Mouse (Mus musculus): ENCODE data around the gene Pnp. TPM values are rescaled to one million over a fixed set of nuclear protein-coding genes. Genes with fewer than 3 reads are reported as not detected.
A peak's percentile ranks its signal among the peaks of the same experiment; 100 is the strongest.
"Not testable (repeated sequence)": the region's sequence is repeated elsewhere in the genome, so short reads cannot be mapped to it uniquely, and the experiment has no call there.

The Pnp gene
- 100 to 1,000 TPM in 20 of 26 experiments, 10 to 100 TPM in 6; 59.3 to 486 (median 206) TPM for total RNA-seq (2018; cell fraction: chromatin; rRNA removed)
- total RNA-seq (2018; cell fraction: cytosol; rRNA removed), result 1,000 to 10,000 TPM in 1 of 26 experiments, 100 to 1,000 TPM in 25; 145 to 1,031 (median 495) TPM
- 100 to 1,000 TPM; 115 to 714 (median 460) TPM for total RNA-seq (2018; cell fraction: nucleus; rRNA removed)
- polyA plus RNA-seq (2018), result 39.2 to 329 TPM (median 249 TPM) in 3 replicates

DNA sequence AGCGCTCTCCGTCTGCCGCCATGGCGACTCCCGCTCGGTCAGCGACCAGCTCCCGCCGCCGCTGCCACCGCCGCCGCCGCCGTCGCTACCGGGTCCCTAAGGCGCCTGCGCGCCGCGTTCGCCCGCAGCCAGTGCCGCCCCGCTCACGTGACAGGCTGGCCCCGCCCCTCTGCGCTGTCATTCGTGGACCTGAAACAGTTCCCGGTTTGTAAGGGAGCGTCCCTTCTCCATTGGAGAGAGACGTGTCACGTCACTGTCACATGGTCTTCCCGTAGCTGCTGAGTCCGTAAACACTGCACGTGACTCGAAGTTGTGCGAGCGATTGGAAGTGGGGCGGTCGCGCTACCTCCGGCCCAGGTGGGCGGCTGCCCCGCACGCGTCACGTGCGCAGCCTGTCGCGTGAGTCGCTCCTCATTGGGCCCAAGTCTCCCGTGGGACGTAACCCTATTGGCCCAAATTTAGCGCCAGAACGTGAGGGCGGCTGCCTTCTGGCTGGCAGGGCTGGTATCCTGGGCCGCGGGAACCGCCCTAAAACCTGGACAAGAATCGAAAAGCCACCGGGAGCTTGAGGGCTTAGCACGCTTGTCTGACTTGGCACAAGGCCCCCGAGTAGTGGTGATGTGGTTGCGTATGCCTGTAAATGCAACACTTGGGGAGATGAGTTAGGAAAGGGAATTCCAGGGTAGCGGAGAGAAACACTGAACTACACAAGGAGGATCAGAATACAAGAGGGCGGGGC is at the start of gene Pnp, which contains the start of gene Pip4p1:
TSS of gene Pnp (plus strand) at position 329 of the 739 bp plus-strand sequence.
TSS of gene Pip4p1 (minus strand) at position 103 of the 739 bp plus-strand sequence.
- peak within 1 kb of the TSS; percentile 88 for H3K4me3 ChIP-seq (ENCODE audit: inconsistent target)
- peaks cover 58% of the 10 kb centered on the region for H3K79me2 ChIP-seq (ENCODE audit: inconsistent target)
- under 1% methylated on average over 67 of the region's 68 CpGs for WGBS (ENCODE audit: missing documents)
- H3K36me3 ChIP-seq (ENCODE audit: inconsistent target), result peaks cover 33% of the 10 kb centered on the region
- H3K27ac ChIP-seq, result peak within 1 kb of the TSS; percentile 90

DNA sequence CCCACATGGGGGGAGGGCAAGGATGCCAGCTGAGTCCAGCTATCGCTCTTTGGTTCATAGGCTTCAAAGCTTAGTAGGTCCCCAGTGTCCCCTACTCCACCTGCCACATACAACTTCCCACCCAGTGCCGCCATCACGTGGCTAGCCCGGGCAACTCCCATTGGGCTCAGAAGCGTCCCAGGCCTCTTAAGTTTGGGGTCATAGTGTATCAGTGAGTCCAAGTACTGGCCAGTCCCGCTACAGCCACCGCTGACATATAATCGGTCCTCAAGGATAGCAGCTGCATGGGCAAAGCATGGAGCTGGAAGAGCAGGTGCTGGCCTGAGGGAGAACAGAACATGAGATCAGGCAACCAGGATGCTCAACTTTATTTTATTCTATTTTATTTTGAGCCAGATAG is 39.3 kb upstream of the Pnp start:
- no peak overlapping the region for H3K4me3 ChIP-seq (ENCODE audit: inconsistent target)
- WGBS (ENCODE audit: missing documents), result 97% methylated on average over 8 of the region's 8 CpGs
- no peaks in the 10 kb centered on the region for H3K36me3 ChIP-seq (ENCODE audit: inconsistent target)
- H3K79me2 ChIP-seq (ENCODE audit: inconsistent target), result no peaks in the 10 kb centered on the region
- H3K27ac ChIP-seq, result no peak overlapping the region

DNA sequence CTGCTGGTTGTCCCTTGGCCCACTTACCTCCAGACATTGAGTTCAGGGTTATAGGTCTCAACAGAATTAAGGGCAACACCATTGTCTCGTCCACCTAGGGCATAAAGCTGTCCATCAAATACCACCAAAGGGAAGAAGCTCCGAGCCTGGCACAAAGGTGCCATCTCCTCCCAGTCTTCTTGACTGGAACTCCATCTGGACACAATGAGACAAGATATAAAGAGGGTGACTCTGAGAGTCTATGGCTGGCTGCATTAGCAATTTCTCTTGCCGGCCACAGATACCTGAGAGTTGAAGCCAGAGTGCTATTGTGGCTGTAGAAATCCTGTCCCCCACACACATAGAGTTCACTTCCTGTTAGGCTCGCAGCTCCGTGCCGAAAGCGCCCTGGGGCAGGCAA is 38.8 kb upstream of the Pnp start:
- Histone ChIP-seq H3K27ac (no peak overlapping the region), H3K36me3 (ENCODE audit: inconsistent target) (no peaks in the 10 kb centered on the region), H3K4me3 (ENCODE audit: inconsistent target) (no peak overlapping the region), H3K79me2 (ENCODE audit: inconsistent target) (no peaks in the 10 kb centered on the region)
- WGBS (ENCODE audit: missing documents), result 55% methylated on average over 5 of the region's 7 CpGs

DNA sequence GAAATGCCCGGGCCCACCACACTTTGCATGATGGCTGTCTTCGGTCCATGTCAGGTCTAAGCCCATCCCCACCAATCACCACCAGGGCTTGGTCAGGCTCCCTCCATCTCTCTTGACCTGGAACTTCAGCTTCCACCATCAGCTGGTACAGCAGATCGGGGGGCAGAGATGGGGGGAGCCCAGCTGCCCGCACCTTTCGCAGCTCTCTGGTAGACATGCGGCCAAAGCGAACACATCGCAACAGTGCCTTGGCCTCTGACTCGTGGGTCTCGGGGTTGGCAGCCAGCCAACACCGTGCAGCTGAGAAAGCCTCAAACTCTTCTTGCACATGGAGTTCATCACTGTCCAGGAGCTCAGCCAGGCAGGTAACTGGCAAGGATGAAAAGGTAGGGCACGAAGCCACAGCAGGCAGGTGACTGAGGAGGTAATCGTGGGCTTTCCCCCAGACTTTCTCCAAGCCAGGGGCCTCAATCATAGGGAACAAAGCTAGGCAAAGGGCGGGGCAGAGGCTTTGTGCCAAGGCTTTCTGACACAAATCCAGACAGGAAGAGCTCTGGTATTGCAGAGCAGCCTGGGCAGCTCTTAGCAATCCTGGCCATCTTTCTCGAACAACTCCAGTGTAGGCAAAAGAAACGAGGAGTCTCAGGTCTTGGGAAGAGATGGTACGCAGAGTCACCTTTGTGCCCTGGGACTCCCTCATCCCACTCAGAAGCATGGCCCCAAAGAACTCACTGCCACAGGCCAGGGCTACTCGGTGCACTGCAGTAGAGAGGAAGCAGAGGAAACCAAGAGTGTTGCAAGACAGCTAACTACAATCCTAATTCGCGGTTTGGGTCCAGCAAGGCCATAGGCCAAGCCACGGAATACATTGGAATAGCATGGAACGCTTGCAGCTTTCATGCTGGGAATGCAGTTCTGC is 38.1 kb upstream of the Pnp start:
- no peak overlapping the region for H3K27ac ChIP-seq

DNA sequence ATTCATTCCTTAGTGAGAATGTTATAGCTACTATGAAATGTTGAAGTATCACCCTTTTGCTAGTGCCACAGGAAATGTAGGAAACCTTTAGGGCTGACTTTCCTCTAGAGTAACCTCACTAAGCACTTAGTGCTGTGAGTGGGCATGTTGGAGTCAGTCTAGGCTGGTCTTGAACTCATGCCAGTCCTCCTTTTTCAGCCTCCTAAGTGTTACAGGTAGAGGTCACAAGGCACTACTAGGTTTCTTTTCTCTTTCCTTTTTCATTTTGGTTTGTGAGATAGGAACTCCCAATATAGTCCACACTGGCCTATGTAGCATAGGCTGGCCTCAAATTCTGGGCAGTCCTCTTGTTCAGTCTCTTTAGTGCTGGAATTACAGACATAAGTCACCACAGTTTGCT is 35.5 kb upstream of the Pnp start:
- no peaks in the 10 kb centered on the region for H3K36me3 ChIP-seq (ENCODE audit: inconsistent target)
- H3K4me3 ChIP-seq (ENCODE audit: inconsistent target), result no peak overlapping the region
- no peaks in the 10 kb centered on the region for H3K79me2 ChIP-seq (ENCODE audit: inconsistent target)
- H3K27ac ChIP-seq, result no peak overlapping the region

More for the DNA sequence above, 38.1 kb upstream of the Pnp start:
- no peaks in the 10 kb centered on the region for H3K36me3 ChIP-seq (ENCODE audit: inconsistent target)
- WGBS (ENCODE audit: missing documents), result 40% methylated on average over 21 of the region's 22 CpGs
- H3K79me2 ChIP-seq (ENCODE audit: inconsistent target), result no peaks in the 10 kb centered on the region
- H3K4me3 ChIP-seq (ENCODE audit: inconsistent target), result no peak overlapping the region

DNA sequence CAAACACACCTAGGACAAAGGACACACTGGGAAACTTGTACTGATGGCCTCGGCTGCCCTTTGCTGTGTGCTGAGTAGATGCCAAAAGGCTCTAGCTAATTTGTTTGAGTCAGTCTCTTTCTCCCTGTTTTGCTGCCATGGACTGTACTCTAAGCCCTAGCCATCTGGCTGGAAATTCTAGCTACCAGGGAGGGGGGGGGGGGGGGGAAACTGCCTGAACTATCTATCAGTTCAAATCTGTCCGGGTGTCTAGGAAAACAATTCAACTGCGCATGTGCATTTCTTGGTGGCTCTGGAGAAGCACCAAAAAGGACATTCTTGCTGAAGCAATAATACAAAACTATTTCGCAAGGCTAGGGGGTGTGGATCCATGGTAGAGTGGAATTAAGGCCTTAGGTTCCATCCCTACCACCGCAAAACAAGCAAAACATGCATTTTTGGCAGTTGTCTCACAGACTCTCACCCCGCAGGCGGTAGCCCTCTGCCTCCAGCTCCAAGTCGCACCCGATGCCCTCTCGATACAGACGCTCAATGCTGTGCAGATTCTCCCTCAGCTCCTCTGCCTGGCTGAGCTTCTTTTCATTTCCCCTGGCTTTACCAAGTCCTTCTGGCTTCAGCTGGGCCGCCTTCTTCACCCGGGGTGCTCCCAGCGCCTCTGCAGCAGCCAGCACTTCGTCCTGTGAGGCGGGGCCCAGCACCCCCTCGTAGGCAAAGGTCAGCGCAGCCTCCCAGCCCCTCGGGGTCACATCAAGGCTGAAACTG is 34.7 kb upstream of the Pnp start:
- Histone ChIP-seq H3K79me2 (ENCODE audit: inconsistent target) (no peaks in the 10 kb centered on the region), H3K36me3 (ENCODE audit: inconsistent target) (no peaks in the 10 kb centered on the region), H3K4me3 (ENCODE audit: inconsistent target) (no peak overlapping the region), H3K27ac (peak overlapping the region; percentile 54)
- 29% methylated on average over 19 of the region's 19 CpGs for WGBS (ENCODE audit: missing documents)

DNA sequence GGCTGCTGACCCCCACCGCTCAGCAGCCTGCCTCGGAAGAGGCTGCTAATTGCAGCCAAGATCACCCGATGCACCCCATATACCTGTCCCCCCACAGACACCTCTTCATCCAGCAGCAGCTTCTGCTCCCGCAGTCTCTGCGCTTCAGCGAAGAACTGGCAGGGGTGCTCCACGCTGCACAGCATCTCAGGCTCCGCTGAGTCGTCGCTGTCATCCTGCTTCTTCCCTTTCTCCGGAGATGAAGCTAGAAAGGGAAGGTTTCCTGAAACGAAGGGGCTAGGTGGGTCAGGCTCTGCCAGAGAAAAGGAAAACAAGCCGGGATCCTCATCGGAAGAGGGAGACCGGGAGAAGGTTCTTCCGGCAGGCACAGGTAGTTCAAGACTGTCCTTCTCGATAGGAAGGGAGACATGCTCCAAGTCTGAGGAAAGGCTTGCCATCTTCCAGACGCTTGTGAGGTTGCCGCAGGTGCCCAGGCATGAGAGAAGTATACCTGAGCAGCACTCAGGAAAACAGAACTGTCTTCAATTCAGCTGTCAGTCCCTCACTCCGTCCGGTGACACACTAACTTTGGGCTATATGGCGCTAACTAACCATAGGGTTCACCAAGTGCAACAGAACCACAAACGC is 34.0 kb upstream of the Pnp start:
- 67% methylated on average over 22 of the region's 23 CpGs for WGBS (ENCODE audit: missing documents)
- no peaks in the 10 kb centered on the region for H3K79me2 ChIP-seq (ENCODE audit: inconsistent target)
- peak overlapping the region; percentile 54 for H3K27ac ChIP-seq
- H3K36me3 ChIP-seq (ENCODE audit: inconsistent target), result no peaks in the 10 kb centered on the region
- H3K4me3 ChIP-seq (ENCODE audit: inconsistent target), result no peak overlapping the region

DNA sequence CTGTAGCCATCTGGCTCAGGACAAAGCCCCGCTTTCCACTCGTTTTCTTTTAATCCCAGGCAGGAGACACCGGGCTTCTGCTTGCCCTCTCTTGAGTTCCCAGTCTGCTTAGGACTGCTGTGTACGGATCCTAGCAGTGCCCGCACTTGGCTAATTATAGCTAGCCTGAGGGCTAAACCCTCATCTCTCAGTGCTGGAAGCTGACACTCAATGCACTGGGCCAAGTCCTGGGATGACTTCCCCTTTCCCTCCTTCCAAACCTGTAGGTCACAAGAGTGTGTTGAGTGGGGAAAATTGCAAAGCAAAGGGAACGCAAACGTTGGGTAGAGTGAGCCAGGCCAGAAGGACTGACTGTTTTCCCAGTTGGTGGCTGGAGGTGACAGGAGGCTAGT is 33.5 kb upstream of the Pnp start, which contains the start of gene Klhl33:
TSS of gene Klhl33 (minus strand) at position 134 of the 392 bp plus-strand sequence.
- no peak within 1 kb of the TSS for H3K4me3 ChIP-seq (ENCODE audit: inconsistent target)
- H3K36me3 ChIP-seq (ENCODE audit: inconsistent target), result no peaks in the 10 kb centered on the region
- 63% methylated on average over 7 of the region's 7 CpGs for WGBS (ENCODE audit: missing documents)
- no peaks in the 10 kb centered on the region for H3K79me2 ChIP-seq (ENCODE audit: inconsistent target)
- H3K27ac ChIP-seq, result peak within 1 kb of the TSS; percentile 54

DNA sequence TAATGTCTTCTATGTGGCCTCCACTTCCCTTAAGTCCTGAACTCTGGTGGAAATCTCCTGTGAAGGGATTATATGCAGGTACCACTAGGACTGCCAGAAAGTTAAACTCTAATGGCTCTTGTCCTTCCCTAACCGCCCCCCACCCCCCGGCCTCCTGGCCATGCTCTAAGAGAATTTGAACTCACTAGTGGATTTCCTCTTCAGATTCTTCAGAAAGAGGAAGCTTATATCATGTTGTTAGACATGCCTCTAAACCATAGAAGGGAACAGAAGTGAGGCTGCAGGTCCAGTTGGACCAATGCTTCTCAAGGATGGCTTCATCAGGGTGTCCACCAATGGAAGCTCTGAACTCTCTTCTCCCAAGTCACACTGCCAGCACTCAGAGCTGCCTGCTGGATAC is 32.9 kb upstream of the Pnp start:
- H3K79me2 ChIP-seq (ENCODE audit: inconsistent target), result not testable (repeated sequence)
- 13% methylated on average over 2 of the region's 2 CpGs for WGBS (ENCODE audit: missing documents)
- peak overlapping the region; percentile 54 for H3K27ac ChIP-seq

DNA sequence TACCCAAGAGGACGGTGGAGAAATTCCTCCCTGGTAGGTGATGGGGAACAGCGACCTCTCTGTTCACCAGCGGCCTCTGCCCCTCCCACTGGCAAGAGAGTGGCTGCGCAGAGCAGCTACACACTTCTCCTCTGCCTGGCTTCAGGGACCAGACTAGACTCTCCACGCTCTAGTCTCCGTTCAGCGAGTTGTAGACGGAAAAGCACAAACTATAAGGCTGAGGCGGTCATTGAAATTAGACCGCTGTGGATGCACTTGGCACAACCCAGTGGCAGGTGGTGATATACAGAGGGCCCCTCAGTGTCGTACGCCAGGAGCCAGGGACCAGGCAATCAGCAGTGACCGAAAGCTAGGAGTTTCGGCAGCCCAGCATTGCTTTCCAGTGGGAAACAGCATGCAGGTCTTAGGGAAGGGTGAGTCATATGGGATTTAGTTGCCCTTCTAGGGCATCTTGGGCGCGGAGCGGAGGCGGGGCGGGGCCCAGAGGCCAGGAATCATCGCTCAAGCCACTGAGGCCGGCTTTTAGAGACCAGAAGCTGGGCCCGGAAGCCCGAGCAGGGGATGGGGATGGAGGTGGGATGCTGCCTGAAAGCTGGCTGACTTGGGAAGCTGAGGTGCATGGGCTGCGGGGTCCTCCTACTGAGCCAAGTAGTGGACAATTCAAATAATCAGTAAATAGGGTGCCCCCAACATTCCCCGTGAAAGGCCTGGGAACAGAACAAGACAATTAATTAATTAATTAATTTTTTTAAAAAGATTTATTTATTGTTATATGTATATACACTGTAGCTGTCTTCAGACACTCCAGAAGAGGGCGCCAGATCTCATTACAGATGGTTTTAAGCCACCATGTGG is 26.7 kb upstream of the Pnp start:
- WGBS (ENCODE audit: missing documents), result 52% methylated on average over 25 of the region's 26 CpGs
- no peaks in the 10 kb centered on the region for H3K36me3 ChIP-seq (ENCODE audit: inconsistent target)
- no peaks in the 10 kb centered on the region for H3K79me2 ChIP-seq (ENCODE audit: inconsistent target)
- H3K27ac ChIP-seq, result no peak overlapping the region
- H3K4me3 ChIP-seq (ENCODE audit: inconsistent target), result no peak overlapping the region; the same call in 1 of the 2 replicates

More for the DNA sequence above, 32.9 kb upstream of the Pnp start:
- H3K4me3 ChIP-seq (ENCODE audit: inconsistent target); H3K36me3 ChIP-seq (ENCODE audit: inconsistent target): not testable (repeated sequence)

DNA sequence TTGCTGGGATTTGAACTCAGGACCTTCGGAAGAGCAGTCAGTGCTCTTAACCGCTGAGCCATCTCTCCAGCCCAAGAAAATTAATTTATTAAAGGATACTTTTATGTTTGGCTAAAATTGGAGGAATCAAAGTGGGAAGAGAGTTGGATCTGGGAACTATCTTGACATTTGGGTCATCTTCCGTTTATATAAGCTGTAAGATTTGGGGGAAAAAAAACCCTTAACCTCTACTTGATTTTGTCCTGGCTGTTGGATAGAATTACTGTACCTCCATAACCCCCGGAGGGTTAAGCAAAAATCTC is 26.1 kb upstream of the Pnp start:
- no peaks in the 10 kb centered on the region for H3K36me3 ChIP-seq (ENCODE audit: inconsistent target)
- no peak overlapping the region for H3K27ac ChIP-seq
- no peak overlapping the region for H3K4me3 ChIP-seq (ENCODE audit: inconsistent target)
- H3K79me2 ChIP-seq (ENCODE audit: inconsistent target), result no peaks in the 10 kb centered on the region
- 93% methylated on average over 3 of the region's 4 CpGs for WGBS (ENCODE audit: missing documents)

DNA sequence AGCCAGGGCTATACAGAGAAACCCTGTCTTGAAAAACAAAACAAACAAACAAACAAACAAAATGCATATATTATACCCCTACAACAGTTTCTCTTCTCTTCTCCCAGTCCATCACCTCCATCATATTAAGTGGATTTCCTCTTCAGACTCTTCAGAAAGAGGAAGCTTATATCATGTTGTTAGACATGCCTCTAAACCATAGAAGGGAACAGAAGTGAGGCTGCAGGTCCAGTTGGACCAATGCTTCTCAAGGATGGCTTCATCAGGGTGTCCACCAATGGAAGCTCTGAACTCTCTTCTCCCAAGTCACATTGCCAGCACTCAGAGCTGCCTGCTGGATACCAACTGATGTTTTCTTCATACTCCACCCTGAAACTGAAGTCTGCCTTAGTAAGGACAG is 25.6 kb upstream of the Pnp start:
- H3K4me3 ChIP-seq (ENCODE audit: inconsistent target); H3K79me2 ChIP-seq (ENCODE audit: inconsistent target); H3K36me3 ChIP-seq (ENCODE audit: inconsistent target); H3K27ac ChIP-seq: not testable (repeated sequence)

DNA sequence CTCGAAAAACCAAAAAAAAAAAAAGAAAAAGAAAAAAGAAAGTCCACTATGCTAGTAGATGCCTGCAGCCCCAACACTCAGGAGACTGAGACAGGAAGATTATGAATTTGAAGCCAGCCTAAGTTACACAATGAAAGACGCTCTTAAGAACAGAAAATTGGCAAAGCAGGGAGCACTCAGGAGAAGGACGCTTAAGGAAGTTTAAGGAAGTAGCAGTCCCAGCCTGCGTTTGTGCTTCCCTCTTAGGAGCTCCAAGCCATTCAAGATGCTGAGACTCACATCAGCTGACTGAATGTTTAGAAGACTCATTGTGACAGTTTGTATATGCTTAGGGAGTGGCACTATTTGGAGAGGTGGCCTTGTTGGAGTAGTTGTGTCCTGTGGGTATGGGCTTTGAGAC is 22.8 kb upstream of the Pnp start:
- H3K79me2 ChIP-seq (ENCODE audit: inconsistent target), result no peaks in the 10 kb centered on the region
- no peak overlapping the region for H3K4me3 ChIP-seq (ENCODE audit: inconsistent target)
- WGBS (ENCODE audit: missing documents), result 31% methylated on average over 3 of the region's 4 CpGs
- no peak overlapping the region for H3K27ac ChIP-seq
- peaks cover 6% of the 10 kb centered on the region; the same call in 1 of the 2 replicates for H3K36me3 ChIP-seq (ENCODE audit: inconsistent target)
